Mouse (Mus musculus): ENCODE results near the gene Ttbk2. TPM values are rescaled to one million over a fixed set of nuclear protein-coding genes. Genes with fewer than 3 reads are reported as not detected.

Gene Ttbk2
- polyA plus RNA-seq, 1 experiment from 2014 or later: 2.0 TPM

GRCm38 (mm10) chr2:120866561-120866960 lies 16.2 kb upstream of the Ttbk2 start:
- Histone ChIP-seq H3K9me3 (ENCODE audit: control insufficient read depth) (no peaks in the 10 kb centered on the region), H3K4me1 (replicated peaks; ENCODE audit: control insufficient read depth, insufficient read depth, low read length) (no peaks in the 10 kb centered on the region), H3K27me3 (replicated peaks; ENCODE audit: control insufficient read depth, insufficient read depth, low read length) (no peaks in the 10 kb centered on the region), H3K4me3 (ENCODE audit: low read depth, low read length) (no peak overlapping the region), H3K9ac (ENCODE audit: low read depth, low read length) (no peak overlapping the region), H3K36me3 (ENCODE audit: control insufficient read depth, insufficient read depth) (peaks cover 48% of the 10 kb centered on the region), H3K27ac (ENCODE audit: low read depth, low read length) (no peak overlapping the region; the same call in 1 of the 2 replicates), H3K4me2 (replicated peaks; ENCODE audit: low read depth) (no peak overlapping the region)
- TF ChIP-seq CTCF (IDR thresholded peaks at IDR 0.05; ENCODE audit: low read depth): peak; percentile 81
- 13% methylated on average over 1 of the region's 1 CpGs for WGBS
- 0 out of 2 replicates have a peak, but pooled peaks have one; percentile 10 for ATAC-seq

- Histone ChIP-seq H3K9me3 (ENCODE audit: control insufficient read depth) (no peaks in the 10 kb centered on the region), H3K36me3 (ENCODE audit: control insufficient read depth, insufficient read depth) (peaks cover 42% of the 10 kb centered on the region), H3K27me3 (replicated peaks; ENCODE audit: control insufficient read depth, insufficient read depth, low read length) (no peaks in the 10 kb centered on the region), H3K4me2 (replicated peaks; ENCODE audit: low read depth) (no peak overlapping the region), H3K4me1 (replicated peaks; ENCODE audit: control insufficient read depth, insufficient read depth, low read length) (no peaks in the 10 kb centered on the region), H3K27ac (ENCODE audit: low read depth, low read length) (no peak overlapping the region), H3K9ac (ENCODE audit: low read depth, low read length) (no peak overlapping the region), H3K4me3 (ENCODE audit: low read depth, low read length) (no peak overlapping the region)
- no peak for TF ChIP-seq CTCF (IDR thresholded peaks at IDR 0.05; ENCODE audit: low read depth)
- no peak for ATAC-seq
- WGBS: 97% methylated on average over 1 of the region's 1 CpGs
Measured at GRCm38 (mm10) chr2:120863389-120863788, 13.0 kb upstream of the Ttbk2 start.

- no peak for ATAC-seq
- TF ChIP-seq CTCF (IDR thresholded peaks at IDR 0.05; ENCODE audit: low read depth): no peak
- 63% methylated on average over 1 of the region's 1 CpGs for WGBS
- Histone ChIP-seq H3K9ac (ENCODE audit: low read depth, low read length) (no peak overlapping the region), H3K4me1 (replicated peaks; ENCODE audit: control insufficient read depth, insufficient read depth, low read length) (no peaks in the 10 kb centered on the region), H3K27me3 (replicated peaks; ENCODE audit: control insufficient read depth, insufficient read depth, low read length) (no peaks in the 10 kb centered on the region), H3K27ac (ENCODE audit: low read depth, low read length) (no peak overlapping the region), H3K9me3 (ENCODE audit: control insufficient read depth) (no peaks in the 10 kb centered on the region), H3K4me2 (replicated peaks; ENCODE audit: low read depth) (no peak overlapping the region), H3K4me3 (ENCODE audit: low read depth, low read length) (no peak overlapping the region), H3K36me3 (ENCODE audit: control insufficient read depth, insufficient read depth) (peaks cover 32% of the 10 kb centered on the region)
Measured at GRCm38 (mm10) chr2:120860699-120861098, 10.3 kb upstream of the Ttbk2 start.

- no peak for TF ChIP-seq CTCF (IDR thresholded peaks at IDR 0.05; ENCODE audit: low read depth)
- H3K36me3 ChIP-seq (ENCODE audit: control insufficient read depth, insufficient read depth): peaks cover 14% of the 10 kb centered on the region; the same call in 1 of the 2 replicates
- H3K4me1 ChIP-seq (replicated peaks; ENCODE audit: control insufficient read depth, insufficient read depth, low read length): no peaks in the 10 kb centered on the region
- WGBS: 93% methylated on average over 3 of the region's 3 CpGs
- H3K9ac ChIP-seq (ENCODE audit: low read depth, low read length): no peak overlapping the region
- no peak overlapping the region for H3K27ac ChIP-seq (ENCODE audit: low read depth, low read length)
- no peak overlapping the region for H3K4me3 ChIP-seq (ENCODE audit: low read depth, low read length)
- no peaks in the 10 kb centered on the region for H3K9me3 ChIP-seq (ENCODE audit: control insufficient read depth)
- no peak overlapping the region for H3K4me2 ChIP-seq (replicated peaks; ENCODE audit: low read depth)
- no peak for ATAC-seq
- H3K27me3 ChIP-seq (replicated peaks; ENCODE audit: control insufficient read depth, insufficient read depth, low read length): no peaks in the 10 kb centered on the region
Measured at GRCm38 (mm10) chr2:120858131-120858530, 7.7 kb upstream of the Ttbk2 start.

GRCm38 (mm10) chr2:120853151-120853550 lies 2.7 kb upstream of the Ttbk2 start:
- no peaks in the 10 kb centered on the region for H3K36me3 ChIP-seq (ENCODE audit: control insufficient read depth, insufficient read depth)
- no peaks in the 10 kb centered on the region for H3K4me1 ChIP-seq (replicated peaks; ENCODE audit: control insufficient read depth, insufficient read depth, low read length)
- TF ChIP-seq CTCF (IDR thresholded peaks at IDR 0.05; ENCODE audit: low read depth): no peak
- WGBS: 62% methylated on average over 3 of the region's 3 CpGs
- no peak overlapping the region for H3K9ac ChIP-seq (ENCODE audit: low read depth, low read length)
- H3K9me3 ChIP-seq (ENCODE audit: control insufficient read depth): no peaks in the 10 kb centered on the region
- ATAC-seq: no peak
- H3K4me3 ChIP-seq (ENCODE audit: low read depth, low read length): no peak overlapping the region
- H3K4me2 ChIP-seq (replicated peaks; ENCODE audit: low read depth): no peak overlapping the region
- H3K27me3 ChIP-seq (replicated peaks; ENCODE audit: control insufficient read depth, insufficient read depth, low read length): no peaks in the 10 kb centered on the region
- H3K27ac ChIP-seq (ENCODE audit: low read depth, low read length): no peak overlapping the region; the same call in 1 of the 2 replicates

- no peaks in the 10 kb centered on the region for H3K36me3 ChIP-seq (ENCODE audit: control insufficient read depth, insufficient read depth)
- no peak for ATAC-seq
- H3K27me3 ChIP-seq (replicated peaks; ENCODE audit: control insufficient read depth, insufficient read depth, low read length): no peaks in the 10 kb centered on the region
- TF ChIP-seq CTCF (IDR thresholded peaks at IDR 0.05; ENCODE audit: low read depth): no peak
- WGBS: 27% methylated on average over 1 of the region's 1 CpGs
- no peak overlapping the region for H3K4me2 ChIP-seq (replicated peaks; ENCODE audit: low read depth)
- H3K9ac ChIP-seq (ENCODE audit: low read depth, low read length): no peak overlapping the region
- H3K9me3 ChIP-seq (ENCODE audit: control insufficient read depth): no peaks in the 10 kb centered on the region
- no peak overlapping the region for H3K4me3 ChIP-seq (ENCODE audit: low read depth, low read length)
- no peaks in the 10 kb centered on the region for H3K4me1 ChIP-seq (replicated peaks; ENCODE audit: control insufficient read depth, insufficient read depth, low read length)
- H3K27ac ChIP-seq (ENCODE audit: low read depth, low read length): no peak overlapping the region
Measured at GRCm38 (mm10) chr2:120852626-120853025, 2.2 kb upstream of the Ttbk2 start.

Data from intestine, postnatal 0 days (tissue).